Mouse (Mus musculus) cortical plate, adult 2 months (tissue): ENCODE measurements at regions not wholly inside any gene's neighbourhood (a gene's known extent, or its start where the extent isn't known, plus 50 kb on each side); places are given as distances from the start of the nearest gene placed in this dataset.

ENCODE experiments used
- CTCF ChIP-seq: fragments of 200-500 bp; IDR thresholded peaks from 2 replicates; pipeline ENCODE4 v1.5.1; 2011; ENCODE audit warnings: mild to moderate bottlenecking, control low read depth, low read length; ENCODE audit not compliant: insufficient read depth; ENCODE audit errors: extremely low read depth
- POLR2A ChIP-seq: fragments of 200-500 bp; IDR thresholded peaks from 2 replicates; pipeline ENCODE4 v1.6.1; 2011; ENCODE audit warnings: mild to moderate bottlenecking, low read length, control low read depth; ENCODE audit not compliant: insufficient read depth; ENCODE audit errors: extremely low read depth

DNA sequence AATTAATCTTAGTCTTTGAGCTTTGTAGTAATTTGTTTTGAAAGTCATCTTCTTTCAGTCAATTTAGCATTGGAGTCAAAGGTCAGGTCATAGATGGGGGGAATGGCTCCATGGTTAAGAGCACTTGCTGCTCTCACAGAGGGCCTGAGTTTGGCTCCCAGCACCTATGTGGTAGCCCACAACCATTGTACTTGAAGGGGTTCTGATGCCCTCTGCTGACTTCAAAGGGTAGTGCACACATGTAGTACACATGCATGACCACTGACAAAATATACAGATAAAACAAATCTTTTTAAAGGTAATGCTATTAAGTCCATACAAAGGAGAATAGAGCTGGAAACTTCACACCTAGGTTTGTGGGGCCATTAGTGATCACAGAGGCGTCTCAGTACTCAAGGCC lies 111.7 kb upstream of the Smlr1 start:
- TF ChIP-seq CTCF = no peak
- no peak for TF ChIP-seq POLR2A
